Mouse (Mus musculus): Measurements from ENCODE around the gene Wscd2.
A peak's percentile ranks its signal among the peaks of the same experiment; 100 is the strongest.

The Wscd2 gene

DNA sequence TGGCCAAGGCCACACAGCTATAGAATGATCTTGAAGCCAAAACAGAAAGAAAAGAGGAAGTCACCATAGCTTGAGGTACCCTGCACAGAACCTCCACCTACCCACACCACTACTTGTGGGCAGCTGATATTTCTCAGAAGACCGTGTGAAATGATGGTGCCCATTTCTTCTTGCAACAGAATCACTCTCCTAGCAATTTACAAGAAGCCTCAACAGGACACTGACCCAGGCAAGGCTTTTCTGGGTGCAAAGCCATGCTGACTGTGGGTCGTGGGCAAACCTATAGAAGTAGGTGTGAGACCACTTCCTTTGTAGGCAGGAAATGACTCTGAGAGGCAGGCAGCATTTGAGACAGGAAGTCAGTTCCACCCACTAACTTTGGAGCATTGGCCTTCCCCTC, 49.3 kb downstream of the Wscd2 start:
- DNase-seq (ENCODE audit: low spot score), result peak; percentile 2

- DNase-seq (ENCODE audit: low spot score), result no peak
Measured at GRCm38 (mm10) chr5:113539858-113540257, 49.7 kb downstream of the Wscd2 start.

- DNase-seq (ENCODE audit: low spot score), result no peak
Measured at GRCm38 (mm10) chr5:113541196-113541595, 51.1 kb downstream of the Wscd2 start.

- no peak for DNase-seq (ENCODE audit: low spot score)
Measured at GRCm38 (mm10) chr5:113542885-113543476, 52.8 kb downstream of the Wscd2 start.

GRCm38 (mm10) chr5:113547949-113548700, 58.0 kb downstream of the Wscd2 start:
- peak; percentile 66 for DNase-seq (ENCODE audit: low spot score)

DNA sequence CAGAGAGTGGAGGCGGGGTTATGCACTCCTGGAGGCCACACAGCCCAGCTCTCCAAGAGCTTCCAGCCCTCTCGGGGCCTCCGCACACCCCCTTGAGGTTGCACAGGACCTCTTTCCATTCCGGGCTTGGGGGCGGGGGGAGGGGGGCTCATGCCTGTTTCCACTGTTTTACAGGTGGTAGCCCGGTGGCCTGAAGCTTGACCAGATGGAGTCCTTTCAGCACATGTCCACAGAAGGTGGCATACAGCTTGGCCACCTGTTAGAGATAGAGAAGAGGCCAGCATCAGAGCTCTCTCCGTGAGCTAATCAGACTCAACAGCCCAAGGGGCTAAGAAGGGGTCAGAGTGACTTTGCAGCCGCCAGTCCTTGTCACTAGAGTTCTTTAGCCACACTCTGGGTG, 60.1 kb downstream of the Wscd2 start:
- no peak for DNase-seq (ENCODE audit: low spot score)

GRCm38 (mm10) chr5:113550759-113551158, 60.6 kb downstream of the Wscd2 start:
- no peak for DNase-seq (ENCODE audit: low spot score)

GRCm38 (mm10) chr5:113553402-113553897, 63.3 kb downstream of the Wscd2 start:
- peak; percentile 85 for DNase-seq (ENCODE audit: low spot score)

DNA sequence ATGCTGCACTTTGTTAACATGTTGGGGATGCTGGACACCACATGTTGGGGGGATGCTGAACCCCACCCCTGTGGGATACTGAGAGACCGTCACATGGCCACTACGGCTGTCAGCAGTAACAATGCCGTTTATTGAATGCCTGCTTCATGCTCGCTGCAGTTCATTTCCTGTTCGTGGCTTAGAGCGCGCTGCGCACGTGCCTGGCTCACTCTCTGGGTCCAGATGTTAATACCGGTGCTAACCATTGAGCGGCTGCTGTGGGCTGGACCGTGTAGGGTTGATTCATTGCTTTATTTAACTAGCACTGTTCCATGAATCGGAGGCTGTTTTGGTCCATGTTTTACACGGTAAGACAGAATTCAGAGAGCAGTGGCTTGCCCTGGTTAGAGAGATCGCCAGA, 64.0 kb downstream of the Wscd2 start:
- DNase-seq (ENCODE audit: low spot score), result no peak

GRCm38 (mm10) chr5:113554571-113554970, 64.4 kb downstream of the Wscd2 start:
- no peak for DNase-seq (ENCODE audit: low spot score)

DNA sequence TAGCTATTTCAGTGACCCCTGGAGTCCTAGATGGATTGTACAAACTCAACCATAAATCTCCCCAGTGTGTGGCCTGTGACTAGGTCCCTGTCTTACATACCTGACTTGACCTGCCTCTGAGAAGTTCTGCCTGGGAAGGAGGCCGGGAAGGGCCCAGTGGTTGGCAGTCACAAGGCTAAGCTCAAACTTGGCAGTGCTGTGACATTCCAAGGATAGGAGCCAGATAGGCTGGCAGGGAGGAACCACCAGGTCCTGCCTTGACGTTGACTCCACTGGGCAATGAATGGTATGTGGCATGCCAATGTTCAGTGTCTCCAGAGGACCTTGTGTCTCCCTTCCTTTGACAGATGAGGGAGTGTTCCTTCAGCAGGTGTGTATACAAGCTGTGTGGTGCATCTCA, 65.6 kb downstream of the Wscd2 start:
- no peak for DNase-seq (ENCODE audit: low spot score)

DNA sequence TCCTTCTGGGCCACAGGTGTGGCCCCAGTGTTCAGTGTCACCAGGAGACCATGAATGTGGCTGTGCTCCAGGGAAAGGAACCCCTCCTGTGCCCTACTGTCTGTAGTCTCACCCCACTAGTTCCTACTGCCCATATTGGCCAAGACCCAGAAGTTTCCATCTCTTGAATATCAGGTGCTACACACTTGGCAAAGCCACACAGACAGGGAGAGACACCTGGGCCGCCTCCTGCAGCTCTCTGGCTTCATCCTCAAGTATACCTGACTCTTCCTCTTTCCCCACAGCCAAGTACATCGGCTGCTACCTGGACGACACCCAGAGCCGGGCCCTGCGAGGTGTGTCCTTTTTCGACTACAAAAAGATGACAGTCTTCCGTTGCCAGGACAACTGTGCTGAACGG, 67.9 kb downstream of the Wscd2 start:
- no peak for DNase-seq (ENCODE audit: low spot score)

DNA sequence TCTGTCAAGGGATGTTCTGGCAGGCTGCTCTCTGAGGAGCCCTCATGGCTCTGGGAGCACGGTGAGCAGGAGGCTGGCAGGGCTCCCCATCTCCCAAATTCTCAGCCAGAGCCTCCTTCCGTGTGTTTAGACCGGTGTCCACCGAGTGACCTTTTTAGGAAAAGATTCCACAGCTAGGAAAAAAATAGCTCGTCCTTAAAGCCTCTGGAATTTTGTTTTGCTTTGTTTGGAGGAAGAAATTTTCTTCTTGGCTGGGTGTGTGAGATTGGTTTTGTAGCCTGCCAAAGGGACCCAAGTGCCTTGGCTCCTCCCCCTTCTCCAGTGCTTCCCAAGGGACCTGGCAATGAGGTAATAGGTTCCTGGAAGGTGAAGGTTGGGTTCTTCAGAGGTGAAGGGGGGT, 69.5 kb downstream of the Wscd2 start:
- DNase-seq (ENCODE audit: low spot score), result no peak

- no peak for DNase-seq (ENCODE audit: low spot score)
Measured at GRCm38 (mm10) chr5:113564463-113564862, 74.3 kb downstream of the Wscd2 start.

- no peak for DNase-seq (ENCODE audit: low spot score)
Measured at GRCm38 (mm10) chr5:113565101-113565854, 75.1 kb downstream of the Wscd2 start.

- no peak for DNase-seq (ENCODE audit: low spot score)
Measured at GRCm38 (mm10) chr5:113565858-113566257, 75.7 kb downstream of the Wscd2 start.

DNA sequence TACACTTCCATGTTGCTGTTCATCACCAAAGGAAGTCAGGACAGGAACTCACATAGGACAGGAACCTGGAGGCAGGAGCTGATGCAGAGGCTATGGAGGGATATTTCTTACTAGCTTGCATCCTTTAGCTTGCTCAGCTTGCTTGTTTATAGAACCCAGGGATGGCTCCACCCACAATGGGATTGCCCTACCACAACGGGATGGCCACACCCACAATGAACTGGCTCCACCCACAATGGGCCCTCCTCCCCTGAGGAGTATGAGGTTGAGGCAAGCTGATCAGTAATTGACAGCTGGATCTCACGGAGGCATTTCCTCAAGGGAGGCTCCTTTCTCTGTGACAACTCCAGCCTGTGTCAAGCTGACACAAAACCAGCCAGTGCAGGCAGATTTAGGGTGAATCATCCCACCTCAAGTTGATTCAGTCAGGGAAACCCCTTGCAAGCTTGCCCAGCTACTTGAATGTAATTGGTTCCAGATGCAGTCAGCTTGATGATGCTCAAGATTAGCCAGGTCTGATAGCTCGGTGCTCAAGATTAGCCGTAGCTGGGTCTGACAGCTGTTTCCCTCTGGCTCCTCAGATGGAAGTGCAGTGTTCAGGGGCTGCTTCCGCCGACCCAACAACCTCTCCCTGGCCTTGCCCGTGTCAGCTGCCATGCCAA, 80.1 kb downstream of the Wscd2 start:
- peak; percentile 66 for DNase-seq (ENCODE audit: low spot score)

DNA sequence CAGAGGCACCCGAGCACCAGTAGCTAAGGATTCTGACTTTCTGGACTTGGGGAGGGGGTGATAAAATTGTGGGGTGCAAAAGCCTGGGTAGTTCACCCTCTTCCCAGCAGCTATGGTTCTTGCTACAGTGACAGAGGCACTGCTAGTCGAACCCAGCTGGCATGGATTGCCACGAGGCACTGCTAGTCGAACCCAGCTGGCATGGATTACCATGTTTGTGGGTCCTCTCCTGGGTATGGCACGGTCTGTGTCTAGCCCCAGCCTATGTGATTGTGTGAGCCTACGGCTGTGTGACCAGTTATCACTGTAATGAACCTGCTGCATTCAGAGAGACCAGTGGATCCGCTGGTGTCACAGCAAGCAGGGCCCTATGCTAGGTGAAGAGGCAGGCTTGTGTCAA, 87.4 kb downstream of the Wscd2 start:
- DNase-seq (ENCODE audit: low spot score), result no peak

GRCm38 (mm10) chr5:113578428-113578827, 88.3 kb downstream of the Wscd2 start:
- no peak for DNase-seq (ENCODE audit: low spot score)

GRCm38 (mm10) chr5:113579128-113579527, 89.0 kb downstream of the Wscd2 start:
- DNase-seq (ENCODE audit: low spot score), result no peak

- DNase-seq (ENCODE audit: low spot score), result peak; percentile 63
Measured at GRCm38 (mm10) chr5:113580248-113580647, 90.1 kb downstream of the Wscd2 start.

DNA sequence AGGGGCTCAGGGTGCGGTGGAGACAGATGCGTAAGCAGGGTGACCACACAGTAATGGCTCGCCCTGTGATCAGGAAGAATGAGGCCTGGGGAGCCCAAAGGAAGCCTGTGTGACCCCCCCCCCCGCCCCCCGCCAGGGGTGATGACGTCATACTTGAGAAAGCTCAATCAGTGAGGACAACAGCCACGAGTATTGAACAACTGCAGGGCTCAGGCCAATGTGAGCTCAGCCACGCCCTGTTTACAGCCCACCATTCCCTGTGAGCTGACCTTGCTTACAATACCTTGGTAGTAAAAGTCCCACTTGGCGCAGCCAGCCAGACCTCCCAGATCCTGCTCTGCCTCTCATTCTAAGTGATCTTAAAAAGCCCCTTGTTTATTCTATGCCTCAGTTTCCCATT, 90.7 kb downstream of the Wscd2 start:
- no peak for DNase-seq (ENCODE audit: low spot score)

Measured in embryo, embryonic 10 days (tissue).